Mouse (Mus musculus) ES-E14 (cell line): ENCODE measurements at regions not wholly inside any gene's neighbourhood (a gene's known extent, or its start where the extent isn't known, plus 50 kb on each side); places are given as distances from the start of the nearest gene placed in this dataset.

ENCODE experiments used
- DNase-seq: peaks from one replicate; pipeline ENCODE4 v3.0.0-alpha.2; 2013; ENCODE audit warnings: low read depth, low spot score
- H3K27ac ChIP-seq: 2 replicates; pipeline ENCODE4 v1.5.1; 2012; ENCODE audit warnings: low read depth, mild to moderate bottlenecking, low read length, moderate library complexity, mixed read lengths; ENCODE audit not compliant: poor library complexity, insufficient read depth, severe bottlenecking
- H3K36me3 ChIP-seq: 2 replicates; pipeline ENCODE4 v1.6.1; 2012; ENCODE audit warnings: mild to moderate bottlenecking, low read length, moderate library complexity, mixed read lengths; ENCODE audit not compliant: control insufficient read depth, poor library complexity, insufficient read depth, severe bottlenecking
- H3K4me1 ChIP-seq, 2 experiments: fragments of 150-350 bp in 1 of 2; sonication (generic) in 1 of 2; 2 replicates each; pipeline ENCODE4 v1.6.1; 2012; ENCODE audit warnings: low read length in 2 of 2, mild to moderate bottlenecking in 1 of 2, mixed read lengths in 1 of 2; ENCODE audit not compliant: control insufficient read depth in 2 of 2, insufficient read depth in 2 of 2, poor library complexity in 1 of 2
- H3K4me3 ChIP-seq, 2 experiments: fragments of 150-350 bp in 1 of 2; sonication (generic) in 1 of 2; 2 replicates each; pipeline ENCODE4 v1.5.1; 2012; ENCODE audit warnings: low read length in 2 of 2, low read depth in 1 of 2, mild to moderate bottlenecking in 1 of 2, mixed read lengths in 1 of 2; ENCODE audit not compliant: insufficient read depth in 1 of 2, poor library complexity in 1 of 2, severe bottlenecking in 1 of 2
- H3K9ac ChIP-seq: 2 replicates; pipeline ENCODE4 v1.6.1; 2012; ENCODE audit warnings: low read depth, mild to moderate bottlenecking, low read length, mixed read lengths; ENCODE audit not compliant: poor library complexity, insufficient read depth, severe bottlenecking
- H3K9me3 ChIP-seq: fragments of 150-350 bp; sonication (generic); 2 replicates; pipeline ENCODE4 v1.6.1; 2012; ENCODE audit warnings: low read depth, mild to moderate bottlenecking, low read length; ENCODE audit not compliant: control insufficient read depth, insufficient read depth
- CHD2 ChIP-seq: IDR thresholded peaks from 2 replicates; pipeline ENCODE4 v1.6.1; 2014; ENCODE audit warnings: mild to moderate bottlenecking, low read depth, low read length, inconsistent platforms
- HCFC1 ChIP-seq: IDR thresholded peaks from 2 replicates; pipeline ENCODE4 v1.6.1; 2012; ENCODE audit warnings: low read length, inconsistent platforms, borderline replicate concordance; ENCODE audit not compliant: insufficient read depth
- MAFK ChIP-seq: IDR thresholded peaks from 2 replicates; pipeline ENCODE4 v1.6.1; 2014; ENCODE audit warnings: mild to moderate bottlenecking, low read depth, low read length, inconsistent platforms; ENCODE audit not compliant: insufficient read depth
- ZC3H11A ChIP-seq: IDR thresholded peaks from 2 replicates; pipeline ENCODE4 v1.6.1; 2012; ENCODE audit warnings: low read depth, mild to moderate bottlenecking, inconsistent platforms, low read length, borderline replicate concordance
- ZNF384 ChIP-seq: IDR thresholded peaks from 2 replicates; pipeline ENCODE4 v1.6.1; 2012; ENCODE audit warnings: low read depth, low read length, inconsistent platforms
- in situ Hi-C, 2 experiments: fragments of 600-800 bp; cut with MboI; formaldehyde crosslinking; loops; one replicate each; pipeline ENCODE4 v1.15.1; 2025; ENCODE audit warnings: low sequenced_read_pairs in 2 of 2, inconsistent platforms in 1 of 2; ENCODE audit not compliant: unreplicated experiment in 2 of 2

DNA sequence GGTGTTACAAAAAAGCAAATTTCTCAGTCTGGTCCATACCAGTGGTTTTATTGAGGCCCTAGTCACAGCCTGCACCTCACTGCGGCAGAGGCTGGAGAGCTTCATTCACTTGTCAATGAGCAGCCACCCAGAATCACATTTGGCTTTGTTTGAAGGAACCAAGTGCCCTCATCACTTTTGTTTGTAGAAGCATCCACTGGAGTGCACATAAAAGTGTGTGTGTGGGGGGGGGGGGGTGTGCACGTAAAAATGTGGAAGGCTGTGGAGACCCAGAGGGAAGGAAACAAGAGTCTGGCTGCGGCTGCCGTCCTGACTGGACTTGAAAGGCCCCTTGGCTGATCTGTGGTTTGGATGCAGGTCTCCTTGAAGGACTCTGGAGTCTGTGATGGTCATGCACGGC is 187.0 kb upstream of the Arglu1 start:
- H3K36me3 ChIP-seq, result no peaks in the 10 kb centered on the region
- H3K9me3 ChIP-seq, result no peaks in the 10 kb centered on the region
- TF ChIP-seq HCFC1, result no peak
- no peak for TF ChIP-seq ZC3H11A
- no peak for TF ChIP-seq ZNF384
- TF ChIP-seq MAFK, result no peak
- no peak for TF ChIP-seq CHD2
- in situ Hi-C loops, result no loop called here
- no peak overlapping the region for H3K27ac ChIP-seq
- H3K9ac ChIP-seq, result no peak overlapping the region
- no peak for DNase-seq
- H3K4me1 ChIP-seq, result peaks cover 0 to under 1% of the 10 kb centered on the region in 2 experiments; a peak in 3 of 4 replicates
- H3K4me3 ChIP-seq, result no peak overlapping the region

DNA sequence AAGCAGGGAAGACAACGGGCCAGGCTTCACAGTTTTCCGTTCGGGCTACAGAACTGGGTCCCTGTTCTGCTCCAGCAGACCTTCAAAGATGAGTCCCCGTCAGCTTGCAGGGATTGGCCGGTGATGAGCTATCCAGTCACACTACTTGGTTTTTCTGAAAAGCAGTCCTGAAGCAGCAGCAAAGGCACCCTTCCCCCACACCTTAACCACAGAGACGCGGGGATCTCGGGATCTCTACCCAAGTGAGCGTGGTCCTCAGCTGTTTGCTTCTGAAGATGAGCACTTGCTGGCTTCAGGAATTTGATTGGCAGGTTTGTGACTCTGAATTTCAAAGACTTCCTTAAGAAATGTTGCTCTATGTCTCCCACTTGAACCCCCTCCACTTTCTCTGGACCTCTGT is 186.6 kb upstream of the Arglu1 start:
- no peak for DNase-seq
- no peak overlapping the region for H3K9ac ChIP-seq
- H3K36me3 ChIP-seq, result no peaks in the 10 kb centered on the region
- no peak overlapping the region for H3K4me3 ChIP-seq
- no peaks in the 10 kb centered on the region for H3K9me3 ChIP-seq
- H3K27ac ChIP-seq, result no peak overlapping the region
- H3K4me1 ChIP-seq, result peaks cover under 1 to 5% of the 10 kb centered on the region in 2 experiments; a peak in 3 of 4 replicates
- no peak for TF ChIP-seq ZC3H11A
- TF ChIP-seq ZNF384, result no peak
- TF ChIP-seq HCFC1, result no peak
- TF ChIP-seq MAFK, result no peak
- no peak for TF ChIP-seq CHD2
- in situ Hi-C loops, result no loop called here

DNA sequence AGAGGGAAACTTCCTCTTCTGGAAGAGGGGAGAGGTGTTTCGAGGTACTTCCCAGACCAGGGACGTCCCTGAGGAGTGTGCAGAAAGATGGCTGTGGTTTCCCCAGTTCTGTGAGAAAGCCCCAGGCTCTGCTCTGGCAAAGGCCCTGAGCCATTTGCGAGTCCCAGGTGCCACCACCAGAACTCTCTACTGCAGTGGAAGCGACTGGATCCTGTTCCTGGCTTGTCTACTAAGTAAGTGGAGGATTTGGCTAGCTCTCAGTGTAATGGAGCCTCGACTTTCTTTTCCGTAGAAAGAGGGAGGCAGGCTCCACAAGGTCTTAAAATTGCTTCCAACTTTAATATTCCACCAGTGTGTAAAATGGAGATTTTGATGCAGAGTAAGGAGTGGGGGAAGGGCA is 186.1 kb upstream of the Arglu1 start:
- Histone ChIP-seq H3K4me1 (peaks cover 3 to 9% of the 10 kb centered on the region in 2 experiments; a peak in 3 of 4 replicates), H3K27ac (no peak overlapping the region), H3K9ac (no peak overlapping the region), H3K36me3 (no peaks in the 10 kb centered on the region), H3K4me3 (no peak overlapping the region), H3K9me3 (no peaks in the 10 kb centered on the region)
- DNase-seq, result no peak
- TF ChIP-seq HCFC1, result no peak
- no peak for TF ChIP-seq ZC3H11A
- TF ChIP-seq CHD2, result no peak
- TF ChIP-seq MAFK, result no peak
- TF ChIP-seq ZNF384, result no peak
- in situ Hi-C loops, result no loop called here

DNA sequence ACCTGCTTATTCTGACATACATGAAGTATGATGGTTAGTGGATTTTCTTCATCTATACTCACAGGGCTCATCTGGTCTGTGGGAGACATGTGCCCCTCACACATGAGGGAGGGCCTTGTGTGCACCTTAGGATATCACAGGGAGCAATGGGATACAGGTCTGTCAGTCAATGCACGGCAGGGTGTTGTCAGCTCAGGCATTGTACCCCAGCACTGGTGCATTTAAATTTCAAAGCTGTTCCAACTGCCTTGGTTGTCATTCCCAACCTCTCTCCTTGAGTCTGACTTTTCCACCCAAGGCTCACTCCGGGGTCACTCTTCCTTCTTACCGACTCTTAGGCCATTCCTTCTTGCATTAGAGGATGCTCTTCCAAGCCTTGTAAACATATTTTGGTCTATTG is 181.6 kb upstream of the Arglu1 start:
- in situ Hi-C loops, result no loop called here
- peak; percentile 39 for DNase-seq
- no peak overlapping the region for H3K27ac ChIP-seq

DNA sequence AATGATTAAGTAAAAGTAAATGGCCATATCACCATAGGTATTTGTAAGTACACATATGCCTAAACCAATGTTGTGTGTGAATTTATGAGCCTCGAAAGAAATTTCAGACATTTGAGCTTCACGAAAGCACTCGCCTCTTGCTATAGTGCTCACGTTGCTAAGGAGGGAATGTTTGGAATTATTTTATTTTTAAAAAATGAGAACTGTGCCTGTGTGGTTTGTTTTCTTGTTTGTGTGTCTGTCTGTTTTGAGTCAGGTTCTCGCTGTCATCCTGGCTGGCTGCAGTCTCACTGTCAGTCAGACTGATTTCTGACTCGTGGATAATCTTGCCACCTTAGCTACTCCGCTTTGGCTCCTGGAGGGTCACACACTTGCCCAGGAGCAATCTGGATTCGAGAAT is 180.7 kb upstream of the Arglu1 start:
- Histone ChIP-seq H3K36me3 (no peaks in the 10 kb centered on the region), H3K4me1 (peaks cover 5 to 11% of the 10 kb centered on the region in 2 experiments; a peak in 3 of 4 replicates), H3K27ac (no peak overlapping the region), H3K9ac (no peak overlapping the region), H3K4me3 (no peak overlapping the region), H3K9me3 (no peaks in the 10 kb centered on the region)
- in situ Hi-C loops, result no loop called here
- no peak for TF ChIP-seq MAFK
- no peak for TF ChIP-seq ZC3H11A
- no peak for TF ChIP-seq CHD2
- no peak for TF ChIP-seq ZNF384
- no peak for TF ChIP-seq HCFC1
- DNase-seq, result no peak

More for the DNA sequence above, 181.6 kb upstream of the Arglu1 start:
- Histone ChIP-seq H3K4me1 (peaks cover 5 to 11% of the 10 kb centered on the region in 2 experiments; a peak in 3 of 4 replicates), H3K9me3 (no peaks in the 10 kb centered on the region), H3K36me3 (no peaks in the 10 kb centered on the region), H3K9ac (no peak overlapping the region), H3K4me3 (no peak overlapping the region)
- TF ChIP-seq HCFC1 (no peak), ZC3H11A (no peak), CHD2 (no peak), ZNF384 (no peak), MAFK (no peak)
